In genomic region chrX:98618865-98619264, GRCm38 (mm10) we compare ENCODE assay signal across 9 mouse cellular contexts.
DNase-seq lines count a peak whose midpoint lies in the region; ATAC-seq and TF ChIP-seq lines count a peak whose summit lies in the region.
"Had no signal": no experiment of that assay in that cellular context is flagged by ENCODE, and none has a peak within 500 bp of the region (broad histone marks: within the 10 kb centered on the region; RNA-seq: fewer than 3 reads in every experiment).

No protein-coding gene starts in this region.

- TF ChIP-seq POLR2A in cerebellum, adult 2 months (IDR thresholded peaks at IDR 0.05; ENCODE audit: borderline replicate concordance, insufficient read depth, low read length), result no peak
- TF ChIP-seq POLR2A in lung, adult 2 months (IDR thresholded peaks at IDR 0.05; ENCODE audit: borderline replicate concordance, extremely low read depth, low read depth, low read length), result no peak

- no peaks in the 10 kb centered on the region for H3K4me1 ChIP-seq in cerebellum, adult 2 months (ENCODE audit: control insufficient read depth, insufficient read depth, low read length)
- H3K4me1 ChIP-seq in lung, adult 2 months (ENCODE audit: control insufficient read depth, insufficient read depth, low read length), result no peaks in the 10 kb centered on the region
- H3K4me1 ChIP-seq in lung, embryonic 14.5 days (ENCODE audit: insufficient read depth), result no peaks in the 10 kb centered on the region

- H3K9me3 ChIP-seq in lung, embryonic 14.5 days (ENCODE audit: low read depth, low read length), result no peaks in the 10 kb centered on the region

- no peak overlapping the region for H3K4me3 ChIP-seq in cerebellum, adult 2 months (replicated peaks; ENCODE audit: insufficient read depth, low read depth, low read length)
- no peak overlapping the region for H3K4me3 ChIP-seq in lung, adult 2 months (replicated peaks; ENCODE audit: extremely low read depth, low read depth, low read length)
- no peak overlapping the region for H3K4me3 ChIP-seq in lung, embryonic 14.5 days (ENCODE audit: low read depth, low read length)

- peak; percentile 8 to 14 for DNase-seq in cerebellum, adult 2 months
- no peak for DNase-seq in cerebellum, adult 11 months
- DNase-seq in lung, adult 2 months, result peak; percentile 2
- no peak for DNase-seq in lung, postnatal 25 days (ENCODE audit: low spot score)
- DNase-seq in adrenal gland, postnatal 25 days, result peak; percentile 2
- DNase-seq in induced T-regulatory cell, adult 2 months (ENCODE audit: low read depth), result peak; percentile 53
- DNase-seq in lung, embryonic 14.5 days, result peak; percentile 71

- no peaks in the 10 kb centered on the region for H3K36me3 ChIP-seq in lung, embryonic 14.5 days (ENCODE audit: insufficient read depth)

- H3K4me2 ChIP-seq in lung, embryonic 14.5 days, result no peak overlapping the region

- no peak overlapping the region for H3K9ac ChIP-seq in lung, embryonic 14.5 days

- no peaks in the 10 kb centered on the region for H3K27me3 ChIP-seq in cerebellum, adult 2 months (ENCODE audit: control insufficient read depth, insufficient read depth, low read length)
- no peaks in the 10 kb centered on the region for H3K27me3 ChIP-seq in lung, embryonic 14.5 days (ENCODE audit: insufficient read depth, low read length)

- TF ChIP-seq CTCF in cerebellum, adult 2 months (IDR thresholded peaks at IDR 0.05; ENCODE audit: borderline replicate concordance, insufficient read depth, low read depth, low read length), result no peak
- no peak for TF ChIP-seq CTCF in lung, adult 2 months (IDR thresholded peaks at IDR 0.05; ENCODE audit: insufficient read depth, low read length)
- peak; percentile 60 for TF ChIP-seq CTCF in lung, embryonic 14.5 days (IDR thresholded peaks at IDR 0.05; ENCODE audit: low read depth)

- 4% methylated on average over 2 of the region's 2 CpGs for WGBS in cerebellum, adult 2 months
- 4% methylated on average over 2 of the region's 2 CpGs for WGBS in lung, adult 2 months
- 2% methylated on average over 2 of the region's 2 CpGs for WGBS in lung, embryonic 14.5 days

- no peak for ATAC-seq in lung, embryonic 14.5 days (ENCODE audit: insufficient read depth)
- ATAC-seq in inflammation-experienced regulatory T-cells, adult 6 months, result no peak

- H3K27ac ChIP-seq in cerebellum, adult 2 months (ENCODE audit: insufficient read depth, low read length), result no peak overlapping the region
- H3K27ac ChIP-seq in lung, embryonic 14.5 days (ENCODE audit: low read depth), result no peak overlapping the region
- H3K27ac ChIP-seq: macrophage had no signal

Comparison
In these comparisons a context has a peak if more than half of its experiments do, and no peak if none do; other contexts are left out.
1. DNase-seq: peak in cerebellum, adult 2 months (2 of 2), lung, adult 2 months (single experiment), adrenal gland, postnatal 25 days (single experiment), induced T-regulatory cell, adult 2 months (single experiment) and lung, embryonic 14.5 days (single experiment); none in cerebellum, adult 11 months (single experiment) and lung, postnatal 25 days (single experiment).